In the genomic region with DNA sequence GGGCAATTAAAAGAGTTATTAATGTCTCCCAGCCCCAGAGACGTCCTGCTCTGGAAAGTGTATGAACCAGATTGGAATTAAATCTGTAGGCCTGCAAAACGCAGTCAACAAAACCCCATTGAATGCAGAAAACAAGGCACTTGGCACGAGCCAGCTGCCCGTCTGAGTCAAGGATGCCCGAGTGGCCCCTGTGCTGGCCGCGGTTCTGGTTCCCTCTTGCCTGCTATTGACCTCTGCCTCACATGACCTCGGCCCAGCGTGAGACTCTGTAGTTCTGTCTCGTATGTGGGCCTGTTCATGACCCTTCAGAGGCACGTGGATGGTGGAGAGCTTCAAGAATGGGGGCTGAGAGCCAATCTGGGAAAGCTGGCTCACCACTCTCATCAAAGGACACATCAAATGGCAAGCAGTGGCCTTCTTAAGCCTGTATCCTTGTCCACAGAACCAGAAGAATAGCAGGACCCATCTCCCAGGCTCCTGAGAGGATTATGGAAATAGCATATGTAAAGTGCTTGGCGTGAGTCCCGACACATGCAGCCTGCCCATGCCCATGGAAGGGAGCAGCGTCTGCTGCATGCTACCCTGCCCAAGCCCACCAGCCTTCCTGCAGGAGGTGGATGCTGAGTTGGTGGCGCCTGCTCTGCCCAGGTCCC, we compare ENCODE assay signal across 12 mouse cellular contexts. TPM values are rescaled to one million over a fixed set of nuclear protein-coding genes. Genes with fewer than 3 reads are reported as not detected.
DNase-seq lines count a peak whose midpoint lies in the region; ATAC-seq and TF ChIP-seq lines count a peak whose summit lies in the region.
"Had no signal": no experiment of that assay in that cellular context is flagged by ENCODE, and none has a peak within 500 bp of the region (broad histone marks: within the 10 kb centered on the region; RNA-seq: fewer than 3 reads in every experiment).

No protein-coding gene starts in this region.

- H3K27ac ChIP-seq in forebrain, embryonic 14.5 days (ENCODE audit: low read depth, low read length) = peak overlapping the region; percentile 55
- no peak overlapping the region for H3K27ac ChIP-seq in forebrain, embryonic 10.5 days
- H3K27ac ChIP-seq in hindbrain, embryonic 15.5 days (replicated peaks) = peak overlapping the region; percentile 13; the same call in 1 of the 2 replicates
- H3K27ac ChIP-seq: heart, embryonic 15.5 days had no signal

- H3K9ac ChIP-seq in forebrain, embryonic 14.5 days (ENCODE audit: low read length) = no peak overlapping the region
- no peak overlapping the region for H3K9ac ChIP-seq in hindbrain, embryonic 15.5 days
- H3K9ac ChIP-seq: heart, embryonic 15.5 days had no signal

- 0 out of 2 replicates have a peak, but pooled peaks cover 3% of the 10 kb centered on the region for H3K36me3 ChIP-seq in forebrain, embryonic 14.5 days (ENCODE audit: control insufficient read depth, insufficient read depth, low read length)
- H3K36me3 ChIP-seq in forebrain, embryonic 10.5 days (replicated peaks) = peaks cover 53% of the 10 kb centered on the region
- H3K36me3 ChIP-seq in hindbrain, embryonic 15.5 days = no peaks in the 10 kb centered on the region
- H3K36me3 ChIP-seq in myocyte (ENCODE audit: control insufficient read depth, insufficient read depth) = no peaks in the 10 kb centered on the region
- H3K36me3 ChIP-seq: heart, embryonic 15.5 days had no signal

- H3ac ChIP-seq in myocyte (ENCODE audit: control insufficient read depth, insufficient read length) = no peak overlapping the region

- ATAC-seq in forebrain, embryonic 14.5 days = no peak
- no peak for ATAC-seq in hindbrain, embryonic 15.5 days (ENCODE audit: low FRiP score, low read depth)
- ATAC-seq: activated CD4-positive, CD25-positive, alpha-beta regulatory T cell, adult 4 months had no signal

- no peaks in the 10 kb centered on the region for H3K9me3 ChIP-seq in forebrain, embryonic 14.5 days (replicated peaks; ENCODE audit: control insufficient read depth, low read length)
- no peaks in the 10 kb centered on the region for H3K9me3 ChIP-seq in forebrain, embryonic 10.5 days
- no peaks in the 10 kb centered on the region for H3K9me3 ChIP-seq in hindbrain, embryonic 15.5 days
- H3K9me3 ChIP-seq: heart, embryonic 15.5 days had no signal

- H3K27me3 ChIP-seq in forebrain, embryonic 14.5 days (replicated peaks; ENCODE audit: control insufficient read depth, insufficient read depth, low read length) = no peaks in the 10 kb centered on the region
- no peaks in the 10 kb centered on the region for H3K27me3 ChIP-seq in forebrain, embryonic 10.5 days (ENCODE audit: poor library complexity, severe bottlenecking)
- no peaks in the 10 kb centered on the region for H3K27me3 ChIP-seq in hindbrain, embryonic 15.5 days
- no peaks in the 10 kb centered on the region for H3K27me3 ChIP-seq in myocyte (ENCODE audit: control insufficient read depth, insufficient read depth, insufficient read length)
- H3K27me3 ChIP-seq: heart, embryonic 15.5 days had no signal

- peaks cover 81% of the 10 kb centered on the region for H3K79me2 ChIP-seq in myocyte (ENCODE audit: control insufficient read depth, insufficient read depth)

- 68% methylated on average over 15 of the region's 15 CpGs for WGBS in forebrain, embryonic 14.5 days
- WGBS in forebrain, embryonic 10.5 days = 88% methylated on average over 15 of the region's 15 CpGs
- 68% methylated on average over 15 of the region's 15 CpGs for WGBS in hindbrain, embryonic 15.5 days

- H3K4me1 ChIP-seq in forebrain, embryonic 14.5 days (ENCODE audit: control insufficient read depth, insufficient read depth, low read length) = peaks cover 45% of the 10 kb centered on the region
- H3K4me1 ChIP-seq in forebrain, embryonic 10.5 days = peaks cover 99% of the 10 kb centered on the region
- H3K4me1 ChIP-seq in hindbrain, embryonic 15.5 days (replicated peaks) = peaks cover 67% of the 10 kb centered on the region

- no peak overlapping the region for H3K4me2 ChIP-seq in forebrain, embryonic 14.5 days (ENCODE audit: low read length)
- peak overlapping the region; percentile 73; the same call in 1 of the 2 replicates for H3K4me2 ChIP-seq in hindbrain, embryonic 15.5 days
- H3K4me2 ChIP-seq in myocyte (ENCODE audit: low read depth) = no peak overlapping the region
- H3K4me2 ChIP-seq: heart, embryonic 15.5 days had no signal

- H3K4me3 ChIP-seq in forebrain, embryonic 14.5 days (ENCODE audit: low read depth, low read length) = no peak overlapping the region
- H3K4me3 ChIP-seq in forebrain, embryonic 10.5 days = no peak overlapping the region
- H3K4me3 ChIP-seq in hindbrain, embryonic 15.5 days = no peak overlapping the region
- no peak overlapping the region for H3K4me3 ChIP-seq in myocyte
- H3K4me3 ChIP-seq: heart, embryonic 15.5 days had no signal

- TF ChIP-seq POLR2A in myocyte (IDR thresholded peaks at IDR 0.05; ENCODE audit: insufficient read length, low read depth) = no peak

- DNase-seq in forebrain, embryonic 14.5 days (ENCODE audit: low spot score) = peak; percentile 64
- DNase-seq in forebrain, embryonic 10.5 days (ENCODE audit: extremely low spot score, low spot score) = no peak
- DNase-seq in lung, adult 18-20 months = peak; percentile 43 to 48
- no peak for DNase-seq in lung, postnatal 10 days
- no peak for DNase-seq in testis, postnatal 14 days (ENCODE audit: low spot score)
- DNase-seq in ovary, postnatal 14 days (ENCODE audit: low spot score) = no peak
- DNase-seq: cerebellum, postnatal 25 days; lung, postnatal 36 days had no signal

TF ChIP-seq in myocyte, 11 proteins besides CTCF, POLR2A, EP300 and RAD21:
- TF ChIP-seq MAX (IDR thresholded peaks at IDR 0.05; ENCODE audit: low read depth) (no peak), TCF12 (IDR thresholded peaks at IDR 0.05; ENCODE audit: insufficient read depth, poor library complexity, severe bottlenecking) (no peak), E2F4 (IDR thresholded peaks at IDR 0.05; ENCODE audit: insufficient read depth) (no peak), POLR2AphosphoS2 (IDR thresholded peaks at IDR 0.05; ENCODE audit: insufficient read length, low read depth) (peak; percentile 11)

RNA-seq across cellular contexts. Expression of a gene that starts 15.4 kb away (rescaled TPM):
- 11.6 and 12.8 TPM in 2 replicates for polyA plus RNA-seq in forebrain, embryonic 14.5 days (2014; fragmentation: Nextera tagmentation; extraction: Ambion mirVana)
- 15.1 and 15.9 TPM in 2 replicates for polyA plus RNA-seq in forebrain, embryonic 10.5 days (2016; fragmentation: Nextera tagmentation; extraction: Ambion mirVana)
- 22.7 and 25.7 TPM in 2 replicates for polyA plus RNA-seq in hindbrain, embryonic 15.5 days (2015; fragmentation: Nextera tagmentation; extraction: Ambion mirVana)
- 11.4 TPM for polyA plus RNA-seq in myocyte (2012; fragmentation: generic; extraction: Trizol)

RNA-seq across cellular contexts. Expression of a gene that starts 30.6 kb away (rescaled TPM):
- polyA plus RNA-seq in forebrain, embryonic 14.5 days (2014; fragmentation: Nextera tagmentation; extraction: Ambion mirVana) = 32.7 and 38.5 TPM in 2 replicates
- polyA plus RNA-seq in forebrain, embryonic 10.5 days (2016; fragmentation: Nextera tagmentation; extraction: Ambion mirVana) = 69.0 and 70.2 TPM in 2 replicates
- 36.4 and 38.3 TPM in 2 replicates for polyA plus RNA-seq in hindbrain, embryonic 15.5 days (2015; fragmentation: Nextera tagmentation; extraction: Ambion mirVana)
- 98.7 TPM for polyA plus RNA-seq in myocyte (2012; fragmentation: generic; extraction: Trizol)

RNA-seq across cellular contexts. Expression of a gene that starts 30.7 kb away (rescaled TPM):
- 2.1 and 2.7 TPM in 2 replicates for polyA plus RNA-seq in forebrain, embryonic 14.5 days (2014; fragmentation: Nextera tagmentation; extraction: Ambion mirVana)
- 6.3 and 6.7 TPM in 2 replicates for polyA plus RNA-seq in forebrain, embryonic 10.5 days (2016; fragmentation: Nextera tagmentation; extraction: Ambion mirVana)
- 4.5 and 4.6 TPM in 2 replicates for polyA plus RNA-seq in hindbrain, embryonic 15.5 days (2015; fragmentation: Nextera tagmentation; extraction: Ambion mirVana)
- 0.91 TPM for polyA plus RNA-seq in myocyte (2012; fragmentation: generic; extraction: Trizol)

RNA-seq across cellular contexts. Expression of a gene that starts 44.2 kb away (rescaled TPM):
- polyA plus RNA-seq in forebrain, embryonic 14.5 days (2014; fragmentation: Nextera tagmentation; extraction: Ambion mirVana) = 0.87 and 1.2 TPM in 2 replicates
- 0.84 and 0.99 TPM in 2 replicates for polyA plus RNA-seq in forebrain, embryonic 10.5 days (2016; fragmentation: Nextera tagmentation; extraction: Ambion mirVana)
- 1.9 and 2.5 TPM in 2 replicates for polyA plus RNA-seq in hindbrain, embryonic 15.5 days (2015; fragmentation: Nextera tagmentation; extraction: Ambion mirVana)
- polyA plus RNA-seq in myocyte (2012; fragmentation: generic; extraction: Trizol) = 0.24 TPM

RNA-seq across cellular contexts. Expression of a gene that starts 59.0 kb away (rescaled TPM):
- polyA plus RNA-seq in forebrain, embryonic 14.5 days (2014; fragmentation: Nextera tagmentation; extraction: Ambion mirVana) = 71.2 and 71.8 TPM in 2 replicates
- 43.0 and 44.9 TPM in 2 replicates for polyA plus RNA-seq in forebrain, embryonic 10.5 days (2016; fragmentation: Nextera tagmentation; extraction: Ambion mirVana)
- 65.2 and 73.8 TPM in 2 replicates for polyA plus RNA-seq in hindbrain, embryonic 15.5 days (2015; fragmentation: Nextera tagmentation; extraction: Ambion mirVana)
- polyA plus RNA-seq in myocyte (2012; fragmentation: generic; extraction: Trizol) = 55.0 TPM

Comparison
In these comparisons a context has a peak if more than half of its experiments do, and no peak if none do; other contexts are left out.
1. DNase-seq: peak in forebrain, embryonic 14.5 days (single experiment) and lung, adult 18-20 months (2 of 2); none in forebrain, embryonic 10.5 days (single experiment), lung, postnatal 10 days (single experiment), testis, postnatal 14 days (single experiment) and ovary, postnatal 14 days (single experiment).